Mouse (Mus musculus) C2C12 (cell line): ENCODE measurements around the gene Ddx25. TPM values are rescaled to one million over a fixed set of nuclear protein-coding genes. Genes with fewer than 3 reads are reported as not detected.

Source experiments
- H3K27me3 ChIP-seq: one replicate; pipeline ENCODE4 v1.6.1; 2011; ENCODE audit not compliant: control insufficient read depth, insufficient read depth, insufficient read length
- H3K36me3 ChIP-seq: one replicate; pipeline ENCODE4 v1.6.1; 2011; ENCODE audit not compliant: control insufficient read depth, insufficient read depth
- H3K4me3 ChIP-seq: one replicate; pipeline ENCODE4 v1.5.1; 2011; ENCODE audit warnings: mild to moderate bottlenecking, control low read depth; ENCODE audit not compliant: poor library complexity, insufficient read depth, severe bottlenecking
- H3K79me2 ChIP-seq: one replicate; pipeline ENCODE4 v1.6.1; 2011; ENCODE audit not compliant: control insufficient read depth, insufficient read depth
- H3K79me3 ChIP-seq: one replicate; pipeline ENCODE4 v1.6.1; 2011; ENCODE audit warnings: low read depth, control low read depth
- H3ac ChIP-seq: one replicate; pipeline ENCODE3; 2011; ENCODE audit warnings: low read depth; ENCODE audit not compliant: control insufficient read depth, insufficient read length
- CEBPB ChIP-seq: IDR thresholded peaks from one replicate; pipeline ENCODE4 v1.6.1; 2011; ENCODE audit warnings: low read depth, mild to moderate bottlenecking, control low read depth, moderate library complexity
- CTCF ChIP-seq: IDR thresholded peaks from one replicate; pipeline ENCODE4 v1.5.1; 2011; ENCODE audit not compliant: control insufficient read depth, insufficient read depth, insufficient read length
- FOSL1 ChIP-seq: IDR thresholded peaks from one replicate; pipeline ENCODE4 v1.8.0; 2011; ENCODE audit warnings: mild to moderate bottlenecking, low read length; ENCODE audit not compliant: poor library complexity, insufficient read depth, severe bottlenecking
- MAX ChIP-seq: IDR thresholded peaks from one replicate; pipeline ENCODE4 v1.6.1; 2011; ENCODE audit warnings: mild to moderate bottlenecking, control low read depth
- MYOD1 ChIP-seq: IDR thresholded peaks from one replicate; pipeline ENCODE4 v1.6.1; 2011; ENCODE audit warnings: low read depth; ENCODE audit not compliant: control insufficient read depth, insufficient read length
- MYOG ChIP-seq: IDR thresholded peaks from one replicate; pipeline ENCODE4 v1.6.1; 2011; ENCODE audit not compliant: control insufficient read depth, insufficient read length; ENCODE audit errors: extremely low read depth
- USF1 ChIP-seq: IDR thresholded peaks from one replicate; pipeline ENCODE4 v1.6.1; 2011; ENCODE audit warnings: low read depth, mild to moderate bottlenecking, control low read depth, moderate library complexity
- polyA plus RNA-seq: library from polyadenylated mRNA; unstranded; fragments of >200 nt; fragmentation: generic; extraction: Trizol; gene quantifications from one replicate; pipeline ENCODE4 v1.2.1, GENCODE M21; 2012; ENCODE audit warnings: missing spikeins

Ddx25 gene
- polyA plus RNA-seq, 1 experiment = under 0.01 TPM

DNA sequence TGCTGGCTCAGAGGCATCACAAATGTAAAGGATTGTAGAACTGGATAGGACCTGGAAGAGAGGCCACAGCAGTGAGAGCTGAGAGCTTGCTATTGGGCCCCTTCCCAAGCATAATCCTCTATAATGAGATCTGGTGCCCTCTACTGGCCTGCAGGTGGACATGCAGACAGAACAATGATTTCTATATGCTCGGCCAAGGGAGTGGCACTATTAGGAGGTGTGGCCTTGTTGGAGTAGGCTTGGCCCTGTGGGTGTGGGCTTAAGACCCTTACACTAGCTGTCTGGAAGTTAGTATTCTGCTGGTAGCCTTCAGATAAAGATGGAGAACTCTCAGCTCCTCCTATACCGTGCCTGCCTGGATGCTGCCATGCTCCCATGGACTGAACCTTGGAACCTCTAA is 23.2 kb downstream of the Ddx25 start:
- Histone ChIP-seq H3K27me3 (no peaks in the 10 kb centered on the region), H3ac (no peak overlapping the region)

DNA sequence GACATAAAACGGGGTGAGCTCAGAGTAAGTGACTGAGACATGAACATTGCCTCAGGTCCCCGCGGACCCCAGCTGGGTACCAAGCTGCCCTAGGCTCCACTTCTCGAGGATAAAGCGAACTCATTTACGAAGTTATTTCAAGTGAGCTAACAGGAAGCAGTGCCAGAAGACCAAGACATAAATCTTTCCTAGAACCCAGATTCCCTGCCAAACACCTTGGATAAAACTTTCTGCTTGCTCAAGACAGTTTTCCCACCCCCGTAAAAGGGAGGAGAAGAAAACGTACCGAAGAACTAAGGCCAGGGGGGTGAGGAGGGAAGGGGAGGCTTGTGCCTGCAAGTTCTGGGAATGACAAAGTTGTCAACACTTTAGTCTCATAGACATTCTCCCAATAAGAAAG is 25.1 kb downstream of the Ddx25 start:
- H3K36me3 ChIP-seq = no peaks in the 10 kb centered on the region
- no peak overlapping the region for H3K4me3 ChIP-seq
- TF ChIP-seq CEBPB (no peak), USF1 (no peak), MYOD1 (no peak), MYOG (no peak), MAX (no peak)
- no peaks in the 10 kb centered on the region for H3K27me3 ChIP-seq
- H3ac ChIP-seq = no peak overlapping the region
- no peaks in the 10 kb centered on the region for H3K79me2 ChIP-seq
- no peaks in the 10 kb centered on the region for H3K79me3 ChIP-seq

More for the DNA sequence above, 23.2 kb downstream of the Ddx25 start:
- Histone ChIP-seq H3K4me3 (no peak overlapping the region), H3K79me2 (no peaks in the 10 kb centered on the region), H3K36me3 (no peaks in the 10 kb centered on the region), H3K79me3 (no peaks in the 10 kb centered on the region)
- peak; percentile 59 for TF ChIP-seq CTCF
- no peak for TF ChIP-seq MYOG

DNA sequence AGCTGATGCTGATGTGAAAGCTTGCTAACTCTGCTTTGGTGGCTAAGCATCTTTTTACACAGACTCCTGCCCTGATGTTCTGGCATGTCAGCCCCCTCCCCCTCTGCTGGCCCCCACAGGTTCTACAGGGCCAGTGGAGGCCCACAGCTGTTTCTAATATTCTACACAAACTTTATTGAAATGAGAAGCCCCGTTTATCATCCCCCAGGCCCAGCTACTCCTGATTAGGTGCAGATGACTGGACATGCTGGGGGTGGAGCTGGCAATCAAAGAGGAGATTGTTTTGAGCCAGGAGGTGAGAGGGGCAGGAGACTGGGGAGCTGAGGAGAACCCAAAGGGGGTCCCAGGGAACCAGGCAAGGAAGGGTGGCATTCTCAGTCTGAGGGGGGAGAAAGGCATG is 28.5 kb downstream of the Ddx25 start:
- no peak for TF ChIP-seq USF1
- TF ChIP-seq MYOD1 = no peak
- Histone ChIP-seq H3ac (no peak overlapping the region), H3K4me3 (no peak overlapping the region), H3K79me3 (no peaks in the 10 kb centered on the region), H3K36me3 (no peaks in the 10 kb centered on the region), H3K79me2 (no peaks in the 10 kb centered on the region), H3K27me3 (no peaks in the 10 kb centered on the region)

DNA sequence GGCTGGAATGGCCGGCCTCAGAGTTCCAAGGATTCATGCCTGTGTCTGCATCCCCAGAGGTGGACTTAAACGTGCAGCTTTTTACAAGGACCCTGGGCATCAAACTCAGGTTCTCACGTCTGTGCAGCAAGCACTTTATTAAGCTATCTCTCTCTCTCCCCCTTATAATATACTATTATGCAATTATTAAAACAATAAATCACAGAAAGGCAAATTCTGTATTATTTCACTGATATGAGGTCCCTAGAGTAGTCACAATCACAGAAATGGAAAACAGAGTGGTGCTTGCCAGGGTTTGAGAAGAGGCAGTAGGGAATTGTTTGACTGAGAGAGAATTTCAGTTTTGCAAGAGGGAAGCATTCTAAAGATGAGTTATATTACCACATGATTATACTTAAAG is 29.2 kb downstream of the Ddx25 start:
- Histone ChIP-seq H3K79me3 (no peaks in the 10 kb centered on the region), H3ac (no peak overlapping the region), H3K36me3 (no peaks in the 10 kb centered on the region), H3K27me3 (no peaks in the 10 kb centered on the region), H3K4me3 (no peak overlapping the region), H3K79me2 (no peaks in the 10 kb centered on the region)
- TF ChIP-seq MYOG = no peak
- TF ChIP-seq MYOD1 = no peak
- TF ChIP-seq MAX = no peak
- no peak for TF ChIP-seq USF1

DNA sequence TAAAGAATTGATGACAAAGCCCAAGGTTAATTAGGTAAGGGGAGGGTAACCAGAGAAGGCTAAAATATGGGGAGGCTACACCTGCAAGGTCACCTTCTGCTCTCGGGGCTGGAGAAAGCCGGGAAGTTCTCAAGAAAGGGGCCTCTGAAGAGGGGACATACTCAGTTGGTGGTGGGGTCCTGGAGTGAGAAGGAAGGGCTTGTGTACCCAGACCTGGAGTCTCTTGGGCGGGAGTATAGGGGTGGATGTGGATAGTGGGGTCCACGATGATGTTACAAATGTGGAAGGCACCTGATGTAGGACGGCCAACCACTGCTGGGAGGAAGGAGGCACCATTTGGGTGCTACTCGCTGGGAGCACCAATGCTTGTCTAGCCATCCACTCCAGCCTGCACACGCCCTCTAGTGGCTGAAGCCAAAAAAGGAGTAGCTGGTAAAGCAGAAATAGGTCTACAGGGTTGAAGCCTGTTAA is 34.4 kb downstream of the Ddx25 start:
- no peak overlapping the region for H3K4me3 ChIP-seq

DNA sequence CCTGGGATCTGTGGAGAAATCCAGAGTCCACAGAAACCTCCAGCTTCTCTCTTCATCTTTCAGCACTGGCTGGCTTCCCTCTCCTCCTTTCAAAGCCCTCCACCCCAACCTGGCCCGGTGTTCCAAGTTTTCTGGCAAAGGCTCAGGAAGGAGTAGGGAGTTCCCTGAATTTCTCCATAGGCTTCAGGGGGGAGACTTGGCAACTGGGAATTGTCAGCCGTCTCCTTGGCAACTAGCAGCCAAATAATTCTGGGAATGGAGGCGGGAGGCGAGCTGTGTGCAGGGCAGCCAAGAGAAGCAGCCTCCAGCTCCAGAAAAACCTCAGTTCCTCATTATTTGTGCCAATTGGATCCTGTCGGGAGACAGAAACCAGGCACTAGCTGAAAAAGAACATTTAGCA is 34.8 kb downstream of the Ddx25 start:
- Histone ChIP-seq H3K27me3 (no peaks in the 10 kb centered on the region), H3ac (no peak overlapping the region), H3K4me3 (no peak overlapping the region), H3K79me3 (no peaks in the 10 kb centered on the region), H3K36me3 (no peaks in the 10 kb centered on the region), H3K79me2 (no peaks in the 10 kb centered on the region)
- TF ChIP-seq CEBPB = no peak

More for the DNA sequence above, 34.4 kb downstream of the Ddx25 start:
- no peaks in the 10 kb centered on the region for H3K36me3 ChIP-seq
- H3ac ChIP-seq = no peak overlapping the region
- H3K79me2 ChIP-seq = no peaks in the 10 kb centered on the region
- TF ChIP-seq CTCF = peak; percentile 37
- no peak for TF ChIP-seq CEBPB
- H3K27me3 ChIP-seq = no peaks in the 10 kb centered on the region
- H3K79me3 ChIP-seq = no peaks in the 10 kb centered on the region

DNA sequence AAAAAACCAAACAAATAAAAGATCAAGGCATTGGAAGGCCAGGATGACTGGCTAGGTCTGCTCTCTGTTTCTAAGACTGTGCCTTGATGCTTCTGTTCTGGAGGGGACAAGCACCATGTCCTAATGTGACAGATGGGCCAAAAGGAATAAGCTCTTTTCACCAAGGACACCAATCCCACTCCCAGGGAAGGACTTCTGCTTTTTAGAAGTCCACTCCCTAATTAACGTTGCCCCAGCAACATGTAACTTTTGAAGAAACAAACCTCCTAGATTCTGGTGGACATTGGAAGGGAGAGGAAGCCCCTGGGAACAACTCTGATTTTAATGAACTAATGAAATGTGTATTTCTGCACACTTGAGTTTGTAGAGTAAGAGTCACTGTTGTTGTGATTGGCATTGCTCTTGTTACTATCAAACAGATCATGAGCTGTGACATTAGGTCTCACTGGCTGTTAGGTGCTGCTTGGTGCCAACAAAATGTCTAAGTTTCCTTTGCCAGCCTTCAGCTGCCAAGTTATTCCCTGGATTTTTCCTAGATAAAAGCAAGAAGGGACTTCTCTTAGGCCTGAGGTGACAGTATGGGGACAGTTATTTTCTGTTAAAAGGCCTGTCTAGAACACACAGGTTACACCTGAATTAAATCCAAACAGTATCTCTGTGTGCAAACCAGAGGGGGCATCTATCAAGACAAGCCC is 35.4 kb downstream of the Ddx25 start:
- TF ChIP-seq FOSL1 (no peak), MYOD1 (no peak), MYOG (no peak), USF1 (no peak), CEBPB (no peak), MAX (no peak), CTCF (no peak)
- Histone ChIP-seq H3K79me2 (no peaks in the 10 kb centered on the region), H3ac (no peak overlapping the region), H3K27me3 (no peaks in the 10 kb centered on the region), H3K79me3 (no peaks in the 10 kb centered on the region), H3K36me3 (no peaks in the 10 kb centered on the region), H3K4me3 (no peak overlapping the region)
